ENCODE assay signal across 9 mouse cellular contexts in genomic region chr2:27206128-27206797, GRCm38 (mm10). TPM values are rescaled to one million over a fixed set of nuclear protein-coding genes. Genes with fewer than 3 reads are reported as not detected.
DNase-seq lines count a peak whose midpoint lies in the region; ATAC-seq lines count a peak whose summit lies in the region.
"Had no signal": no experiment of that assay in that cellular context is flagged by ENCODE, and none has a peak within 500 bp of the region (broad histone marks: within the 10 kb centered on the region; RNA-seq: fewer than 3 reads in every experiment).

No protein-coding gene starts in this region.

- H3K4me1 ChIP-seq in midbrain, embryonic 14.5 days (ENCODE audit: control insufficient read depth, insufficient read depth, low read length) = no peaks in the 10 kb centered on the region

- H3K4me3 ChIP-seq in midbrain, embryonic 14.5 days (replicated peaks; ENCODE audit: low read depth, low read length) = no peak overlapping the region

- H3K27me3 ChIP-seq in midbrain, embryonic 14.5 days (ENCODE audit: control insufficient read depth, insufficient read depth, low read length) = no peaks in the 10 kb centered on the region

- DNase-seq in adrenal gland, postnatal 10 days = peak; percentile 68
- DNase-seq in adrenal gland, postnatal 4 days (ENCODE audit: low spot score in 2 of 2) = no peak
- peak; percentile 67 for DNase-seq in urinary bladder, postnatal 14 days (ENCODE audit: low spot score)
- DNase-seq in urinary bladder, adult 2 months (ENCODE audit: low spot score) = no peak
- peak; percentile 35 to 52 for DNase-seq in kidney, postnatal 4 days
- peak; percentile 66 to 83 for DNase-seq in urinary bladder, postnatal 4 days (ENCODE audit: low spot score in 2 of 2)
- no peak for DNase-seq in midbrain, embryonic 14.5 days
- no peak for DNase-seq in frontal cortex, postnatal 36 days (ENCODE audit: low spot score in 2 of 2)

- H3K36me3 ChIP-seq in midbrain, embryonic 14.5 days (ENCODE audit: control insufficient read depth, insufficient read depth, low read length) = no peaks in the 10 kb centered on the region

- H3K9me3 ChIP-seq in midbrain, embryonic 14.5 days (ENCODE audit: control insufficient read depth, low read length) = no peaks in the 10 kb centered on the region

- no peak overlapping the region for H3K4me2 ChIP-seq in midbrain, embryonic 14.5 days (ENCODE audit: low read length)

- 88% methylated on average over 15 of the region's 15 CpGs for WGBS in midbrain, embryonic 14.5 days

- no peak for ATAC-seq in midbrain, embryonic 14.5 days (ENCODE audit: low FRiP score, low TSS enrichment)

- no peak overlapping the region for H3K9ac ChIP-seq in midbrain, embryonic 14.5 days (replicated peaks; ENCODE audit: low read length)

- H3K27ac ChIP-seq in midbrain, embryonic 14.5 days (replicated peaks; ENCODE audit: low read depth, low read length) = no peak overlapping the region

RNA-seq across cellular contexts. Expression of gene Dbh, which starts 41.2 kb away (rescaled TPM):
- total RNA-seq in adrenal gland, postnatal 10 days (2021) = 100 to 1,000 TPM; 330 to 339 TPM
- total RNA-seq in adrenal gland, postnatal 4 days (2021) = 100 to 1,000 TPM; 515 to 549 TPM
- 0.38 and 0.44 TPM in 2 replicates for polyA plus RNA-seq in urinary bladder, adult 2 months (2012; rRNA removed)
- 2.7 and 5.5 TPM in 2 replicates for polyA plus RNA-seq in midbrain, embryonic 14.5 days (2014; fragmentation: Nextera tagmentation; extraction: Ambion mirVana)
- total RNA-seq: neutrophil, adult 5-6 weeks had no signal

RNA-seq across cellular contexts. Expression of gene Sardh, which starts 41.9 kb away (rescaled TPM):
- total RNA-seq in adrenal gland, postnatal 10 days (2021) = 10 to 100 TPM; 46.6 to 79.0 TPM
- 10 to 100 TPM; 33.3 to 44.3 TPM for total RNA-seq in adrenal gland, postnatal 4 days (2021)
- polyA plus RNA-seq in urinary bladder, adult 2 months (2012; rRNA removed) = 8.1 and 10.6 TPM in 2 replicates
- 3.2 and 4.5 TPM in 2 replicates for polyA plus RNA-seq in midbrain, embryonic 14.5 days (2014; fragmentation: Nextera tagmentation; extraction: Ambion mirVana)
- total RNA-seq: neutrophil, adult 5-6 weeks had no signal

Comparison
In these comparisons a context has a peak if more than half of its experiments do, and no peak if none do; other contexts are left out.
1. DNase-seq: peak in adrenal gland, postnatal 10 days (single experiment), urinary bladder, postnatal 14 days (single experiment), kidney, postnatal 4 days (2 of 2) and urinary bladder, postnatal 4 days (2 of 2); none in adrenal gland, postnatal 4 days (0 of 2), urinary bladder, adult 2 months (single experiment), midbrain, embryonic 14.5 days (single experiment) and frontal cortex, postnatal 36 days (0 of 2).